In genomic region chr17:86467291-86467898, GRCm38 (mm10) we compare ENCODE assay signal across 17 mouse cellular contexts. TPM values are rescaled to one million over a fixed set of nuclear protein-coding genes. Genes with fewer than 3 reads are reported as not detected.
DNase-seq lines count a peak whose midpoint lies in the region; ATAC-seq and TF ChIP-seq lines count a peak whose summit lies in the region.
"Had no signal": no experiment of that assay in that cellular context is flagged by ENCODE, and none has a peak within 500 bp of the region (broad histone marks: within the 10 kb centered on the region; RNA-seq: fewer than 3 reads in every experiment).

No protein-coding gene starts in this region.

- peaks cover 61% of the 10 kb centered on the region for H3K4me1 ChIP-seq in heart, embryonic 13.5 days
- H3K4me1 ChIP-seq in lung, embryonic 14.5 days (ENCODE audit: insufficient read depth), result peaks cover 7% of the 10 kb centered on the region
- no peaks in the 10 kb centered on the region; the same call in none of the 2 replicates for H3K4me1 ChIP-seq in liver, embryonic 11.5 days (replicated peaks; ENCODE audit: control insufficient read depth, insufficient read depth, low read length)

- H3K9ac ChIP-seq in heart, embryonic 13.5 days, result peak overlapping the region; percentile 71
- no peak overlapping the region for H3K9ac ChIP-seq in lung, embryonic 14.5 days
- H3K9ac ChIP-seq in liver, embryonic 11.5 days (ENCODE audit: low read depth, low read length), result no peak overlapping the region
- H3K9ac ChIP-seq: forebrain, embryonic 15.5 days; liver, embryonic 12.5 days had no signal

- no peak for DNase-seq in heart, postnatal 25 days (ENCODE audit: low spot score)
- peak; percentile 53 for DNase-seq in lung, embryonic 14.5 days
- DNase-seq in lung, postnatal 14 days, result no peak
- DNase-seq in B cell, adult 2 months, result peak; percentile 60 to 66
- peak; percentile 25 for DNase-seq in heart, postnatal 4 days
- DNase-seq in liver, embryonic 11.5 days (ENCODE audit: low spot score), result no peak
- no peak for DNase-seq in frontal cortex, postnatal 14 days (ENCODE audit: low spot score in 2 of 2)
- DNase-seq: adrenal gland, postnatal 14 days; kidney, postnatal 36 days; left cerebral cortex, postnatal 4 days; thymus, adult 18-20 months had no signal

- H3K27ac ChIP-seq in heart, embryonic 13.5 days (replicated peaks), result peak overlapping the region; percentile 91
- H3K27ac ChIP-seq in lung, embryonic 14.5 days (ENCODE audit: low read depth), result peak overlapping the region; percentile 36; the same call in 1 of the 2 replicates
- no peak overlapping the region for H3K27ac ChIP-seq in liver, embryonic 11.5 days (ENCODE audit: low read depth, low read length)
- H3K27ac ChIP-seq: forebrain, embryonic 15.5 days; liver, embryonic 12.5 days had no signal

- WGBS in heart, embryonic 13.5 days, result 11% methylated on average over 10 of the region's 10 CpGs
- WGBS in lung, embryonic 14.5 days, result 21% methylated on average over 10 of the region's 10 CpGs
- 53% methylated on average over 10 of the region's 10 CpGs for WGBS in liver, embryonic 11.5 days

- H3K27me3 ChIP-seq in heart, embryonic 13.5 days (replicated peaks), result no peaks in the 10 kb centered on the region
- H3K27me3 ChIP-seq in lung, embryonic 14.5 days (ENCODE audit: insufficient read depth, low read length), result no peaks in the 10 kb centered on the region
- H3K27me3 ChIP-seq in liver, embryonic 11.5 days (replicated peaks; ENCODE audit: control insufficient read depth, insufficient read depth, low read length), result no peaks in the 10 kb centered on the region
- H3K27me3 ChIP-seq: forebrain, embryonic 15.5 days; liver, embryonic 12.5 days had no signal

- no peaks in the 10 kb centered on the region for H3K36me3 ChIP-seq in heart, embryonic 13.5 days
- no peaks in the 10 kb centered on the region for H3K36me3 ChIP-seq in lung, embryonic 14.5 days (ENCODE audit: insufficient read depth)
- H3K36me3 ChIP-seq in liver, embryonic 11.5 days (ENCODE audit: control insufficient read depth, insufficient read depth, low read length), result no peaks in the 10 kb centered on the region
- H3K36me3 ChIP-seq: forebrain, embryonic 15.5 days; liver, embryonic 12.5 days had no signal

- intact Hi-C loops in heart, postnatal 25 days (cut with DNase I), result no loop called here

- no peaks in the 10 kb centered on the region for H3K9me3 ChIP-seq in heart, embryonic 13.5 days
- H3K9me3 ChIP-seq in lung, embryonic 14.5 days (ENCODE audit: low read depth, low read length), result no peaks in the 10 kb centered on the region
- H3K9me3 ChIP-seq in liver, embryonic 11.5 days (ENCODE audit: control insufficient read depth, low read length), result no peaks in the 10 kb centered on the region
- H3K9me3 ChIP-seq: forebrain, embryonic 15.5 days; liver, embryonic 12.5 days had no signal

- no peak for ATAC-seq in heart, embryonic 13.5 days (ENCODE audit: extremely low read depth, insufficient number of reproducible peaks, low FRiP score, low TSS enrichment)
- no peak for ATAC-seq in lung, embryonic 14.5 days (ENCODE audit: insufficient read depth)
- ATAC-seq in liver, embryonic 11.5 days (replicated peaks; ENCODE audit: low FRiP score), result no peak
- ATAC-seq: forebrain, embryonic 15.5 days; liver, embryonic 12.5 days had no signal

- H3K4me3 ChIP-seq in heart, embryonic 13.5 days, result peak overlapping the region; percentile 13; the same call in 1 of the 2 replicates
- H3K4me3 ChIP-seq in lung, embryonic 14.5 days (ENCODE audit: low read depth, low read length), result no peak overlapping the region
- no peak overlapping the region for H3K4me3 ChIP-seq in liver, embryonic 11.5 days (ENCODE audit: low read depth, low read length)
- H3K4me3 ChIP-seq: forebrain, embryonic 15.5 days; liver, embryonic 12.5 days had no signal

- peak overlapping the region; percentile 61 for H3K4me2 ChIP-seq in heart, embryonic 13.5 days
- 0 out of 2 replicates have a peak overlapping the region, but pooled peaks have one; percentile 15 for H3K4me2 ChIP-seq in lung, embryonic 14.5 days
- H3K4me2 ChIP-seq in liver, embryonic 11.5 days, result no peak overlapping the region
- H3K4me2 ChIP-seq: forebrain, embryonic 15.5 days; liver, embryonic 12.5 days; midbrain, embryonic 11.5 days had no signal

- no peak for TF ChIP-seq CTCF in lung, embryonic 14.5 days (IDR thresholded peaks at IDR 0.05; ENCODE audit: low read depth)

RNA-seq across cellular contexts. Expression of gene Gm10309, which starts 37.6 kb away (rescaled TPM):
- 0.25 and 0.36 TPM in 2 replicates for polyA plus RNA-seq in heart, embryonic 13.5 days (2015; fragmentation: Nextera tagmentation; extraction: Ambion mirVana)
- total RNA-seq in heart, postnatal 25 days (2021), result not detected
- 0.53 and 0.57 TPM in 2 replicates for polyA plus RNA-seq in lung, embryonic 14.5 days (2014; fragmentation: Nextera tagmentation; extraction: Ambion mirVana)
- under 1 TPM in 1 of 2 experiments, not detected in 1; 0.12 TPM for total RNA-seq in heart, postnatal 4 days (2021)
- 0.09 and 0.11 TPM in 2 replicates for polyA plus RNA-seq in liver, embryonic 11.5 days (2014; fragmentation: Nextera tagmentation; extraction: Ambion mirVana)
- total RNA-seq: adrenal gland, postnatal 14 days; heart, postnatal 10 days; left cerebral cortex, postnatal 4 days; MEL had no signal
- polyA plus RNA-seq: midbrain, embryonic 11.5 days had no signal

Comparison
In these comparisons a context has a peak if more than half of its experiments do, and no peak if none do; other contexts are left out.
1. DNase-seq: peak in lung, embryonic 14.5 days (single experiment), B cell, adult 2 months (2 of 2) and heart, postnatal 4 days (single experiment); none in heart, postnatal 25 days (single experiment), lung, postnatal 14 days (single experiment), liver, embryonic 11.5 days (single experiment) and frontal cortex, postnatal 14 days (0 of 2).